Mouse (Mus musculus): ENCODE measurements around the gene Utp20.
A peak's percentile ranks its signal among the peaks of the same experiment; 100 is the strongest.
"Not testable (repeated sequence)": the region's sequence is repeated elsewhere in the genome, so short reads cannot be mapped to it uniquely, and the experiment has no call there.

The Utp20 gene

DNA sequence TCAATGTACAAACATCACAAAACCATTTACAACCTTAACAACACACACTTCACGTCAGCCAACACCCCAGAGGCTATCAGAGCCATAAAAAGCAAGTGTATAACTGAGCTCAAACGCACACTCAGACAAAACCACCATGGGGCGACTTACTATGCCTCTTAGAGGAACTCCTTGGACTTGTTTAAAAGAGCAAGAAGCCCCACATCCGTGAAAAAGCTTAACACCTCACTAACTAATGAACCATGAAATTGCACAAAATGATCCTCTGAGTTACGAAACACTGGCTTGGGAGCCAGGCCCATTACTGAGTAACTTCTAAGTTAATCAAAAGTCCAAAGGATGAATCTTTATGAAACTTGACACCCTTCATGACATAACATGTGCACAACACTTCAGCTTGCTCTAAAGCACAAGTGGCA lies 42.1 kb downstream of the Utp20 start:
- DNase-seq (ENCODE audit: low read depth in 2 of 2, low spot score in 2 of 2), result no peak

DNA sequence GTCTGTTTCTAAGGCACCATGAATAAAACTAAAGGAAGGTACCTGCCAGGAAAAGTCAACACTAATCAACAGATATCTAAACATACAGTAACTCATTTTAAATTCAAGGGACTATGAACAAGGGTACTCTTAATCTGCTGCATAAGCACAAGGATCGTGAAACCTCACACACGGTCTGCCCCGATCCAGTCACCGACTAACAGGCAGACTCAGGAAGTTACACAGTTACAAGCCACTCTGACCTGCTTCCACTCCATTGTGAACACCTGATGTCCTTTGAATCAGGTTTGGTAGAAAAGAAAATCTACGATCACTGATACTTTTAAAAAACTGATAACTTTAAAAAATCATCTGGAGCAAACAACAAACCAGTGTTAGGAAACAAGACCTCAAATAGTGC lies 42.7 kb downstream of the Utp20 start:
- no peak for DNase-seq (ENCODE audit: low read depth in 2 of 2, low spot score in 2 of 2)

DNA sequence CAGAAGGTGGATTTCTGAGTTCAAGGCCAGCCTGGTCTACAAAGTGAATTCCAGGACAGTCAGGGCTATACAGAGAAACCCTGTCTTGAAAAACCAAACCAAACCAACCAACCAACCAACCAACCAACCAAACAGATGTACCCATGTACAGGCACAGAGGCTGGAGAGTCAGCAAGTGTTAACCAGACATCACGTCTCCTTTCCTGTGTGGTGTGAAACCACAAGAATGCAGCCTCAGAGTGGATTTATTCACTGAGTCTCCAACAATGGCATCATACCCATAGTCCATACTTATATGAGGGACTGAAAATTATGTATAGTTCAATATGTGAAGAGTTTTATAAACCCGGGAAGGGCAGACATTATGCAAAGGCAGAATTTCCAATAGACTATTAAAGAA lies 43.5 kb downstream of the Utp20 start:
- not testable (repeated sequence) for DNase-seq (ENCODE audit: low read depth in 2 of 2, low spot score in 2 of 2)

DNA sequence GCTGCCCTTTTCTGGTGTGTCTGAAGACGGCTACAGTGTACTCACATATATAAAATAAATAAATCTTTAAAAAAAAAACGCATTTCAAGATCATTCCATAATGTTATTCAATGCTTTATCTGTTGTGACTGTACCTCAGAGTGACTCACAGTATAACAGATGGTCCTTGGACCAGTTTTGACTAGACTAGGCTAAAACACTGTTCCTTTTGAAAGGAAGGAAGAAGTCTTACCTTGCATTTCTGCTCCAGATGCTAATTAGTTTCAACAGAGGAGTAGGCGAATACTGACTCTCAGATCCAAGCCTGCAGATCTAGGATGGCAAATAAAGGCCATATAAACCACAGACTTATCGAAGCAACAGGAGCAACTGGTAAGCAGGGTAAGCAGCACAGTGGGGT lies 45.9 kb downstream of the Utp20 start:
- no peak for DNase-seq (ENCODE audit: low read depth in 2 of 2, low spot score in 2 of 2)

DNA sequence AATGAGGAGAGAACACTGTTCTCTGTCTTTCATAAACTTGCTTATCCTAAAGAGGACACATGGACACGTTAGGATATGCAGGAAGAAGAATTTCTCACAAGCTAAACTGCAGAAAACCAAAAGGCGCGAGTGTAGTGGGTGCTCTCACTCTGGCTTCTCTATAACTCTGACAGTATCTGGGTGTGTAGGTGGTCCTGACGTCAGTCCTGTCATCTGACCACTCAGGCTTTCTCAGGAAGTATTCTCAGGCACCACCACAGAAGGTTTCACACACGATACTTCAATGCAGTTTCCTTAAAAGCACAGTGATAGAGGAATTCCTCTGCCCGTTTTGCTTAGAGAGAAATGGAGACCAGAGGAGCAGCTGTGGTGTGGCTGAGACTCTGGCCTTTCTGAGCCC lies 50.4 kb downstream of the Utp20 start:
- DNase-seq (ENCODE audit: low read depth in 2 of 2, low spot score in 2 of 2), result no peak

DNA sequence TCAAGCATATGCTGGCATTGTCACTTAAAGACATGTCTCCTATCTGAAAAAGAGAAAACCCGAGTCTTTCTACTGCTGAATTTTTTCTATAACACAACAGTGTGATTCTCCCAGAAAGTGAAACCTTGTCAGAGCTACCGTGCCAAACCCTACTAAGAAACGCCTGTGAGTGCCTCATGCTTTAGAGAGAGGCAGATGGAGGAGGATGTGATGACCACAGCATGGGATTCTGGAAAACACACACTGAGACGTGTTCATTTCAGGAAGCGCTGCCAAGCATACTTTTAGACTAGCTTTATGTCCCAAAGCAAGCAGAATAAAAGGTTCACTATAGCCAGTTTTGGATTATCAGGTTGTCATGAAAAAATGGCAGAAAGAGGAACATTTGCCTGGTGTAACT lies 53.6 kb downstream of the Utp20 start:
- not testable (repeated sequence) for DNase-seq (ENCODE audit: low read depth in 2 of 2, low spot score in 2 of 2)

DNA sequence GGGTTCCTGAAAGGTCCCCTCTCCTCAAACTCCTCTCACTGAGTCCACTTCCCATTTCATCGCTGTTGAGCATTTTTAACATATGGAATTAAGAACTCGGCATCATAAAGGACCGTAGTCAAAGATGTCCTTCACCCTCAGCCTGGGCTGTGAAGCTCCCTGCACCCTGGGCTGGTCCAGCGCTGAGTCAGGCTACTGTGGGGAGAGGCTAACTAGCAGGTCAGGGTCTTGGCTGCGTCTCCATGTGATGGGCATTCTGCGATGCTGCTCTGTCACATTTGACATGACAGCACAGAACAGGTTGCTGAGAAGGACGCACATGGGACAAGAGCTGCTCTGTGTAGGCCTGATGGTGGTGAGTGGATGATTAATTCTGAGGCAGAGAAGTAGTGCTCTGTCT lies 56.9 kb downstream of the Utp20 start:
- no peak for DNase-seq (ENCODE audit: low read depth in 2 of 2, low spot score in 2 of 2)

DNA sequence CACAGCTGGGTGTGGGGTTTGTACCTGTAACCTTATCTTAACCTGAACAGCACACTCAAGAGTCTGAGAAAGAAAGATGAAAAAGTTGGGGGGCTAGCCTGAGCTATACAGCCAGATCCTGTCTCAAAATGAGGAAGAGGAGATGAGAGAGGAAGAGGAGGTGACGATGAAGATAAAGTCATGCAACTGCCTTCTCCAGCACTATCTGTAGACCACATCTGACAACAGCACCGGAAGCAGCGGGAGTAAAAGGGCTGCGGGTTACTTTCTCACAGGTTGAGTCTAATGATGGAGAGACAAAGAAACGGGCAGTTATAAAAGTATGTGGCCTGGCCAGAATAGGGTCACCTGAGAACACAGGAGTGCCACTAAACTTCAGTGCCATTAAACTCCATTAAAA lies 57.6 kb downstream of the Utp20 start:
- DNase-seq (ENCODE audit: low read depth in 2 of 2, low spot score in 2 of 2), result no peak

DNA sequence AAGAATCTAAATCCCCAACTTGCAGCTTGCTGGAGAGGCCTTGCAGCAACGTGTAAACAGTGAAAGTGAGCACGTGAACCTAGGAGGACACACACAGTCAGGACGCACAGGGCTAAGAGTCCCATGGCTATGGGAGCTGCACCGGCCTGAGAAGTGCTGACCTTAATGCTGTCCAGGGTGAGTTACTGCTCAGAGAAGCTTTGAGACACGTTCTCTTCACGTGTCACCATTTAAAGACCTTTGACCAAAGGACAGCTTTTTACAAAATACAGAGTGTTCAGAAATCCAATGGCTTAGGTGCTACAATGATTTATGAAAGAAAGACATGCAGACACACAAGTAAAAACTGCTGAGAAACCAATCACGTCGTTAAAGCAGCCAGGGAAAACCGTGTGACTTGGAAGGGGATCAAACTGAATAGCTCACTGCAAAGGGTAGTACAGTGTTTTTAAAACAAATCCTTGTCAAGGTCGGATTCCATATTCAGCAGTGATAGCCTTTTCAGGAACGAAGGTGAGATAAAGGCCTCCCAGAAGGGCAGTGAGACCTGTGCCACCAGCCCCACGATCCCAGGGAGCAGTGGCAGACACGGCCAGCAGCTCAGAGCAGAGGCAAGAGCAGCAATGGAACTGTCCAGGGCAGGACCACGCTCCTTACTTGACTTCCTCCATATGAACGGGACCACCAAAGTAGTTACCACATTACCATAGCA lies 61.0 kb downstream of the Utp20 start:
- no peak for DNase-seq (ENCODE audit: low read depth in 2 of 2, low spot score in 2 of 2)

DNA sequence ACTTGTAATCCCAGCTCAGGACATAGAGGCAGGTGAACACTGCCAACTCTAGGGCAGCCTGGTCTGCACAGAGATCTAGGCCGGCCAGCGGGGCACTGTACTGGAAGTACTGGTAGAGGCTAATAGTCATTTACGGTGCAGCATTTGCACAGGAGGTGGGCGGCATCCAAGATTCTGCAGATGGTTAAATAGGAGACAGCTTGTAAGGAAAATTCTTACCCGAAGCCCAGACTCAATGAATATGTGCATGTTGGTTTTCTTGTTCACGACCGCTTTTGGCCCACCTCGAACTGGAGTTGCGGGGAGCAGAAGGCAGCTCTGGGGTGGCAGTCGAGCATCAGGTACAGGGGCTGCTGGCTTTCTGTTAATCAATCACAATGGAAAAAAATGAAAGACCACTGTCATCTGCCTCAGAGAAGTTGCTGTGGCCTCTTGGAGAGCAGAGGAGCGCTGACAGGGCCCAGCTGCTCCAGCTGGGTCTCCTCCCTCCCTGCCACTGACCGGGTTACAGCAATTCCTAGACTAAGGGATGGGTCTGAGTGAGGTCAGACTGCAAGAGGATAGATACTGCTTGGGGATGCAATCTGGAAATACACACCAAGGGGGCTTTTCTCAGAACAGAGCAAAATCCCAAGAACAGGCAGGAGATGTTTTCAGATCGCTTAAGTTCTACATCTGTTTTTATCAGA lies 64.9 kb downstream of the Utp20 start:
- no peak for DNase-seq (ENCODE audit: low read depth in 2 of 2, low spot score in 2 of 2)

DNA sequence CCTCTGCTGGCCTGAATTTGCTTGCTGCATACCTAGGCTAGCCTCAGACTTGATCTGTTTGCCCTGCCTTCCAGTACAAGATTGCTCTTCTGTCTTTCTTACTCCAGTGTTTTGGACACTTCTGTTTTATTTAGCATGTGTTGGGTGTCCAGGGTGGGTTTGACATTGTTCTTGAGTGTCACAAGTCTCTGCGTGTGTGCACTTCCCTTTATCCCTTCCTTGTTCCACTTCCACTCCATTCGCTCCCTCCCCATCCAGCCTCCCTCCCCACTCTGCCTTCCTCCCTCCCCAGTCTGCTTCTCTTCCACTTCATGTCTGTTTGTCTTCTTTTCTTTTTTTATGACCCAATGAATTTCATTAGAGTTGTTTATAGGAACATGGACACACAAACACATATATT lies 85.2 kb downstream of the Utp20 start:
- DNase-seq (ENCODE audit: low read depth in 2 of 2, low spot score in 2 of 2), result no peak

DNA sequence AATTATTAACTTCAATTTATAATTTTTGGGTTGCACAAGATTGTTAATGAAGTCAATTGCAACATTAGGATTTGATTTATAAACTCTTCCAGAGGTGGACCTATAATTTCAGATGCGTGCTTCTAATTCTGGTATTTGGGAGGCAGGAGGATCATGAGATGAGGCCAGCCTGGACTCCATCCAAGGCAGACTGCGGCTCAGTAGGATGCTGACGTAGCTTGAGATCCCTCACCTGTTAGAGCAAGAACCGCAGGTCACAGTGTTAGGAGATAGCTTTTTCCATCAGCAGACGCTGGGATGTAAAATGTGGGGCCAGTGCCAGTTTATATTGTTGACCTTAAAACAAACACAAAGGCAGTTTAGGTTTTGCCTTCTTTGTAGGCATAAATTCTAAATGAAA lies 85.8 kb downstream of the Utp20 start:
- no peak for DNase-seq (ENCODE audit: low read depth in 2 of 2, low spot score in 2 of 2)

DNA sequence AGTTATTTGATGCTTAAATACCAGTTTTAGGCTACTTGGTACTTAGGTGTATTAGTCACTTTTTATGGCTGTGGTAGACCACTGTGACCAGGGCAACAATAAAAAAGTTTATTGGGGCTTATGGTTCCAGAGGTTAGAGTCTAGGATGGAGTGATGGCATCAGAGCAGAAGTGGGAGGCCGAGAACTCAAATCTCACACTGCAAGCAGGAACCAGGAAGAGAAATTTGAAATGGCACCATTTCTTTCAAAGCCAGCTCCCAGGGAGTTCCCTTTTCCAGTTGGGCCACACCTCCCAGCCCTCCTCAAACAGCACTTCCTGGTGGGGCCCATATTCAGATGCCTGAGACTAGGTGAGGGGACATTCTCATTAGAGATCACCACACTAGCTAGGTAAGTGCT lies 86.8 kb downstream of the Utp20 start:
- no peak for DNase-seq (ENCODE audit: low read depth in 2 of 2, low spot score in 2 of 2)

DNA sequence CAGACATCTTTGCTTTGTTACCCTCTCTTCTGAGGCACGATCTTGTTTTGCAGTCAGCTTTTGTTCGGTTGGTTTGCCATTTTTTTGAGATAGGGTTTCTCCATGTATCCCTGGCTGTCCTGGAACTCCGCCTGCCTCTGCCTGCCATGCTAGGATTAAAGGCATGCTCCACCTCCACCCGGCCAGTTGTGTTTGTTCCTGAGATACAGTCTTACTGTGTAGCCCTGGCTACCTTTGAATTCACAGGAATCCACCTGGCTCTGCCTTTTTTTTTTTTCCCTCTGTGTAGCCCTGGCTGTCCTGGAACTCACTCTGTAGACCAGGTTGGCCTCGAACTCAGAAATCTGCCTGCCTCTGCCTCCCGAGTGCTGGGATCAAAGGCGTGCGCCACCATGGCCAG lies 87.5 kb downstream of the Utp20 start:
- DNase-seq (ENCODE audit: low read depth in 2 of 2, low spot score in 2 of 2), result not testable (repeated sequence)

DNA sequence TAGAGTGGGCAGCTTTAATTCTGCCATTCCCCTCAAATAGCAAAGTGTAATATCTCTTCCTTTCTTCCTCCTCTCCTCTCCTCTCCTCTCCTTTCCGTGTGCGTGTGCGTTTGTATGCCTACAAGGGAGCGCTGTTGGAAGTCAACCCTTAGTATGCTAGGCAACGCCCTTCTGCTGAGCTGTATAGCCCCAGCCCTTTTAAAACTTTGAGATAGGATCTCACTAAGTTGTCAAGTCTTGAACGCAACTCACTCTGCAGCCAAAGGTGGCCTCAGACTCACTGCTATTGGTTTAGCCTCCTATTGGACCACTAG lies 94.3 kb downstream of the Utp20 start:
- DNase-seq (ENCODE audit: low read depth in 2 of 2, low spot score in 2 of 2), result no peak

DNA sequence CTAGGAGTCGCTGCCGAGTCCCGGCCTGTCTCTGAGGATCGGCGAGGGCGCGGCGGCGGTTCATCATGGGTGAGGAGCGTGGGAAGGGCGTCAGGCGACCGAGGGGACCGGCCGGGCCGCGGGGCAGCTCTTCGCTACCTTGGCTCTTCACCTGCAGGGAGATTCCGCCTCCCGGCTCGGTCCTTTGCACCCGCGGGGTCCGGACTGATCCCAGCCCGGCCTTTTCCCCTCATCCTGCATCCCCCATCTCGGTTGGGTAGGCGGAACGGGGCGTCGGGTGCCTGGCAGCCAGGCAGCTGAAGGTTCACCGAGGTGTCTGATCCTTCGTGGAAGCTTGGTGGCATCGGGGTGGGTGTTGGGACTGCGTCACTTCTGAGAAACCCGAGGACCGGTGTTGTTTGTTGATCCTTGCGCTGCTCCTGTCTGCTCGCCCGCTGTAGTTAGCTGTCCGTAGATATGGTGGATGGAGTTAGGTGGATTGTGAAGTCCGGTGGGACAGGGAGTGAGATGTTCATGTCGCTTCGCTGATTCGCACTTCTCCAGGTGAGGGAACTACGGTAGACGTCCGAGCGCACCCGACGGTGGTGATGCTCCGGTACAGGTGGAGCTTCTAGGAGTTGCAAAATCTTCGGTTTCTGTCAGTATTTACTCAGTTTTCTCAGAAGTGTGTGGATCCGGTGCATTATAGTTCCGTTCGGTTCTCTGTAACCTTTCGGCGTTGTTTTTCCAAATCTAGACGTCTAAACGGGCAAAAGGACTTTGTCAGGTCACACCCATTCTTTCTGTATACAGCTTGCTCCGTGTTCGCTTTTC lies 94.9 kb downstream of the Utp20 start:
- DNase-seq (ENCODE audit: low read depth in 2 of 2, low spot score in 2 of 2), result peak; percentile 7 to 10

DNA sequence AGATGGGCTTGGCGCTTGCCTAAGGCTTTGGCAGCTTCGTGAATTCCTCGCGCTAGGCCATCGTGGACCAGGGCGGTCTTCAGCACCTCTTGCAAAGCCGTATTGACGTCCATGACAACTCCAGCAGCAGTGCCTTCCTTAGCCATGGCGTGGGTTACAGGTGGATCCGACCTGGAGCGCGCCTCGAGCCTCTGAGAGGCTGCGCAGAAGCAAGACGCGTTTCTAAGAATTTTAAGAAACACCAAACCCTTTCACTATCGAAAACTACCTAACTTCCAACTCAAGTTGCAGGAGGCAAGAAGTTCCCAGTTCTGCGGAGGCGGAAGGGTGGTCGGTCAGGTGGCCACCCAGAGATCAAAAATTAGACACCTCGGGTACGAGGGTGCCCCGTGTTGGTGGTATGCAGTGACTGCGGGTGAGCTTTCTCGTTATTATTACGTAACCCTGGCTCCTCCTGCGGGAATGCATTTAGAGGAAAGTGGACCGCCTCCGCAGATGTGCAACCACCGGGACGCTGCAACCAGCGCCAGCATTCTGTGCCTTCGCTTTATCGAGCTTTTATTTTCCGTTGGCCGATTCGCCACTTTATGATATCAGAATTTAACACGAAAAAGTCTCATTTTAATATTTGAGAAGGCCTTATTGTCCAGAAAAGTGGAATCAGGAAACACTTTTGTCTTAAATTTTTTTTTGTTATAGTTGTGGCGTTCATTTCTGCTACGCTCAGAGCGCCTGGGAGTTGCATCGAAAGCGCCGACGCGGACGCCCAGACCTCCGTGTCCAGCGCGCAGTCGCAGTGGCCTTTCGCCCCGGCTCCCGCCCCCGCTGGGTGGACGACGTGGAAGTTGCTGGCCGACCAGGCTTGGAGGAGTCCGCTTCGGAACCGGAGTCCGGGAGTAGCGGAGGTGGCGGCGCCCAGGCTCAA lies 95.8 kb downstream of the Utp20 start, which contains the start of gene Arl1:
Gene Arl1, plus strand, starts transcription at position 288 of the 925 bp plus-strand sequence.
- DNase-seq (ENCODE audit: low read depth in 2 of 2, low spot score in 2 of 2), result peak; percentile 76 to 78

DNA sequence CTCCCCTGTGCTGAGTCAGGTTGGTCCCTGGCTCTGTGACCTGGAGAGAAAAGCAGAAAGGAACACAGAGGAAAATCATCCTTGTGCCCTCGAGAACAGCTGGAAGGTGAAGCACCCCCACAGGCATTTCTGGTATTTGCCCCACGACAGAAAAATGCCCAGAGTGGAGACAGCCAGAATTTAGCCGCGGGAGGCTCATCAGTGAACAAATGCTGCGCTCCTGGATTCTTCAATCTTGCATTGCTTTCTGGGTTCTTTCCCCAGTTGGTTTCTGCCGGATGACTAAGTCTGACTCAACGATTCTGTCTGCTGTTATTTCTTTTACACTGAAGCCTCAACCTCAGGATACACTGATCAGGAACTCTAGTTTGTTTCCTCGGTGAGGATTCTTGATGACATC lies 98.4 kb downstream of the Utp20 start:
- no peak for DNase-seq (ENCODE audit: low read depth in 2 of 2, low spot score in 2 of 2)

DNA sequence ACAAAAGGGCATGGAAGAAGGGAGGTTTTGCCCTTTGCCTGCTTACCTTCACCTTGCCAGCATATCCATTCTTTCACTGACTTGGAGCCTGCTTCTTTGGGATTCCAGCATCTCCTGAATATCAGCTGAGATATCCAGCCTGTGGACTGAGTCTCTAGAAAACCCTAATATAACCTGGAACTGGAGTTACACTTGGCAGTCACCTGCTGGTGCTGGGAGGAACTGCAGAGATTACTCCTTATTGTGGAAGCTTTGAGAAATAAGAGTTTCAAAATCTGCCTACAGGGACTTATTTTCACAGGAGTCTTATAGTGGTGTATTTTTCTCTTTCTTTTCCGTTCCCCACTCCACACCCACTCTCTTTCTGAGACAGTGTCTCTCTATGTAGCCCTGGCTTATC lies 99.5 kb downstream of the Utp20 start:
- DNase-seq (ENCODE audit: low read depth in 2 of 2, low spot score in 2 of 2), result peak in 1 of 2 experiments; percentile 34

DNA sequence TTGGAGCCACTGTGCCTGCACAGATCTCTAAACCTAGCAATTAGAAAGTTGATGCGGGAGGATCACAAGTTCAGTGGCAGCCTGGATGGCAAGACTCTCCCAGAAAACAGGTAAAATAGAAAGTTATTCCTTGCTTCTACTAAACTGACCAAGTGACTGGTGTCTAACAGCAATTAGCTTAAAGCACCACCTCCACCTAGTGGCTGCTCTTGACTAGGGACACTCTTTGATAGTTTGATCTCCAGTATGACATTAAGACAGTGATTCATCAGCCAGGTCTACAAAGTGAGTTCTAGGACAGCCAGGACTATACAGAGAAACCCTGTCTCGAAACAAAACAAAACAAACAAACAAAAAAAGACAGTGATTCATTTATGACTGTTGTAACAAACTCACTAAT lies 101.3 kb downstream of the Utp20 start:
- DNase-seq (ENCODE audit: low read depth in 2 of 2, low spot score in 2 of 2), result no peak

DNA sequence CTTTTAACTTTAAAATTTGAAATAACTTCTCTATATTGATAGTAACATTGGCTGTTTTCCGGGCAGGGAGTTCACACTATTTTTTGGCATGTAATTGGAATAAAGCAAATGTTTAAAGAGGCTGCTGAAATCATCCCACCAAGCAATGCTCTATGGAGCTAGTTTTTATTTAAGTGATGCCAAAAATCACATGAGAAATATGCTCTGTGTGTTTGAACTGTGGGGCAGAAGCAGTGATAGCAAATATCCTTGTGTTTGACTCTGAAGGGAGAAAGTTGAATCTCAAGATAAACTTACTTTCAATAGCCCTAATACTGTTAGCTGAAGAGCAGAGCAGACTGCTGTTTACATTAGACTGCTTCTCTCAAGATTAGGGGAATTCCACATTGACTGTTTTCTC lies 107.0 kb downstream of the Utp20 start:
- DNase-seq (ENCODE audit: low read depth in 2 of 2, low spot score in 2 of 2), result no peak

Data from CD8-positive naive resting alpha-beta T cell, adult 2 months (primary cell).